Mouse (Mus musculus): ENCODE data around the gene Slc9a8.

GRCm38 (mm10) chr2:167515688-167516087 is 94.2 kb downstream of the Slc9a8 start:
- no peak for TF ChIP-seq EP300 (IDR thresholded peaks at IDR 0.05; ENCODE audit: low read depth)
- TF ChIP-seq CTCF (IDR thresholded peaks at IDR 0.05; ENCODE audit: low read depth): no peak
